Mouse (Mus musculus): ENCODE results near the gene Usp7.

DNA sequence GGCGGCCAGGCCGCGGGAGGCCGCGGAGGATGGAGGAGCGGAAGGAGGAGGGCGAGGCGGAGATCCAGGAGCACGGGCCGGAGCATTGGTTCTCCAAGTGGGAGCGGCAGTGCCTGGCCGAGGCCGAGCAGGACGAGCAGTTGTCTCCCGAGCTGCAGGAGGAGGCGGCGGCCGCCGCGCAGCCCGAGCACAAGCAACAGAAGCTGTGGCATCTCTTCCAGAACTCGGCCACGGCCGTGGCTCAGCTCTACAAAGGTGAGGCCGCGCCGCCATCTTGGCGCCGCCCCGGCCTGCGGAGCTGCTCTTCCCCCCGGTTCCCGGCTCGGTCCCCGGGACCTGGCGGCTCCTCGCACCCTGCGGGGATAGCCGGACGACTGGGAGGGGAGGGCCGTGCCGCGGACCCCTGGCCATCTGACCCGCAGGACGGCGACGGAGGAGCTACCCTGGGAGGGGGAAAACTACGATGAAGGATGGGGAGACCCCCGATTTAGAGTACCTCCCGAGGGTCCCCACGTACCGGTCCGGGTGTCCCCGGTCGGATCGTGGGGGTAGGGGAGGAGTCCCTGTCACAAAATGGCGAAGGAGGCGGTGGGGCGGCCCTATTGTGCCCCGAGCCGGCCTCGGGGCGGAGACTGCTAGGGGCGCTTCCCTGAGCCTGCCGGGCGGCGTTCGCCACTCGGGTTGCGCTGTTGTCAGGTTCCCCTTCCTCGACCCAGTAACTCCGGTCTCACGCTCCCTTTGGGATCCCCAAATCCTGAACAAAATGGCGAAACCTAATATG is 38.5 kb upstream of the Usp7 start:
- no peak for TF ChIP-seq GATA1 (IDR thresholded peaks at IDR 0.05; ENCODE audit: borderline replicate concordance, low read length)
- TF ChIP-seq FLI1 (IDR thresholded peaks at IDR 0.05; ENCODE audit: low read length): no peak
